Mouse (Mus musculus) embryonic facial prominence, embryonic 15.5 days (tissue): ENCODE data around the gene Rcl1. TPM values are rescaled to one million over a fixed set of nuclear protein-coding genes. Genes with fewer than 3 reads are reported as not detected.

Experiments
- ATAC-seq: fragments of 200-750 bp; cut with Nextera tagmentation; 2 replicates; pipeline ENCODE4 v1.8.0; 2017; ENCODE audit warnings: low read depth, moderate TSS enrichment; ENCODE audit not compliant: insufficient number of reproducible peaks, low FRiP score, low TSS enrichment
- H3K27ac ChIP-seq: fragments of 300-500 bp; sonication (generic); replicated peaks from 2 replicates; pipeline ENCODE4 v1.5.1; 2015; ENCODE audit warnings: mild to moderate bottlenecking, inconsistent platforms
- H3K27me3 ChIP-seq: fragments of 300-500 bp; sonication (generic); 2 replicates; pipeline ENCODE4 v1.6.1; 2015; ENCODE audit warnings: inconsistent platforms
- H3K36me3 ChIP-seq: fragments of 300-500 bp; sonication (generic); 2 replicates; pipeline ENCODE4 v1.6.1; 2015; ENCODE audit warnings: mild to moderate bottlenecking, inconsistent platforms
- H3K4me1 ChIP-seq: fragments of 300-500 bp; sonication (generic); 2 replicates; pipeline ENCODE4 v1.6.1; 2015; ENCODE audit warnings: inconsistent platforms
- H3K4me2 ChIP-seq: fragments of 300-500 bp; sonication (generic); replicated peaks from 2 replicates; pipeline ENCODE4 v1.6.1; 2015; ENCODE audit warnings: mild to moderate bottlenecking, inconsistent platforms
- H3K4me3 ChIP-seq: fragments of 300-500 bp; sonication (generic); replicated peaks from 2 replicates; pipeline ENCODE4 v1.5.1; 2015; ENCODE audit warnings: mild to moderate bottlenecking, inconsistent platforms
- H3K9ac ChIP-seq: fragments of 300-500 bp; sonication (generic); 2 replicates; pipeline ENCODE4 v1.6.1; 2015; ENCODE audit warnings: inconsistent platforms
- H3K9me3 ChIP-seq: fragments of 300-500 bp; sonication (generic); replicated peaks from 2 replicates; pipeline ENCODE4 v1.6.1; 2016; ENCODE audit warnings: inconsistent platforms
- WGBS: fragments of 180-500 bp; shearing (Covaris S2); methylation state at CpG from one replicate; pipeline ENCODE4 v1.1.7; 2015; 5-methylcytosine and 5-hydroxymethylcytosine counted together
- polyA plus RNA-seq: library from polyadenylated mRNA; unstranded; fragments of >200 nt; fragmentation: Nextera tagmentation; extraction: Ambion mirVana; gene quantifications from 2 replicates; pipeline ENCODE4 v1.2.1, GENCODE M21; 2015

Rcl1 gene
- polyA plus RNA-seq, result 47.1 and 48.3 TPM in 2 replicates

- H3K4me1 ChIP-seq, result peaks cover 13% of the 10 kb centered on the region
- peak within 1 kb of the TSS; percentile 82 for H3K27ac ChIP-seq
- peak; percentile 100 for ATAC-seq
- H3K36me3 ChIP-seq, result no peaks in the 10 kb centered on the region
- H3K4me3 ChIP-seq, result peak within 1 kb of the TSS; percentile 81
- H3K27me3 ChIP-seq, result no peaks in the 10 kb centered on the region
- peak within 1 kb of the TSS; percentile 64 for H3K9ac ChIP-seq
- under 1% methylated on average over 58 of the region's 58 CpGs for WGBS
- peak within 1 kb of the TSS; percentile 86 for H3K4me2 ChIP-seq
- H3K9me3 ChIP-seq, result no peaks in the 10 kb centered on the region
Measured at GRCm38 (mm10) chr19:29100874-29101542, at the start of gene Rcl1. Rcl1 (plus strand) TSS chr19:29101375.

GRCm38 (mm10) chr19:29052786-29053185 lies 48.4 kb upstream of the Rcl1 start:
- H3K27me3 ChIP-seq, result no peaks in the 10 kb centered on the region
- H3K4me1 ChIP-seq, result peaks cover 8% of the 10 kb centered on the region

GRCm38 (mm10) chr19:29054594-29054993 lies 46.6 kb upstream of the Rcl1 start:
- Histone ChIP-seq H3K27ac (no peak overlapping the region), H3K36me3 (no peaks in the 10 kb centered on the region), H3K9ac (no peak overlapping the region), H3K4me2 (no peak overlapping the region), H3K9me3 (no peaks in the 10 kb centered on the region), H3K27me3 (no peaks in the 10 kb centered on the region), H3K4me3 (no peak overlapping the region), H3K4me1 (no peaks in the 10 kb centered on the region)
- ATAC-seq, result no peak
- WGBS, result 47% methylated on average over 6 of the region's 6 CpGs

More at GRCm38 (mm10) chr19:29052786-29053185, 48.4 kb upstream of the Rcl1 start:
- no peak overlapping the region for H3K27ac ChIP-seq
- no peaks in the 10 kb centered on the region for H3K9me3 ChIP-seq
- no peak for ATAC-seq
- H3K4me2 ChIP-seq, result no peak overlapping the region
- H3K9ac ChIP-seq, result no peak overlapping the region
- no peak overlapping the region for H3K4me3 ChIP-seq
- WGBS, result 86% methylated on average over 12 of the region's 12 CpGs
- H3K36me3 ChIP-seq, result no peaks in the 10 kb centered on the region

GRCm38 (mm10) chr19:29055469-29055868 lies 45.7 kb upstream of the Rcl1 start:
- WGBS, result 87% methylated on average over 4 of the region's 4 CpGs
- Histone ChIP-seq H3K4me1 (peaks cover 5% of the 10 kb centered on the region; the same call in 1 of the 2 replicates), H3K4me3 (no peak overlapping the region), H3K9me3 (no peaks in the 10 kb centered on the region), H3K4me2 (no peak overlapping the region), H3K27ac (no peak overlapping the region), H3K27me3 (no peaks in the 10 kb centered on the region), H3K9ac (no peak overlapping the region), H3K36me3 (no peaks in the 10 kb centered on the region)
- ATAC-seq, result no peak

- Histone ChIP-seq H3K9me3 (no peaks in the 10 kb centered on the region), H3K27me3 (no peaks in the 10 kb centered on the region), H3K27ac (no peak overlapping the region), H3K4me2 (no peak overlapping the region), H3K9ac (no peak overlapping the region), H3K36me3 (no peaks in the 10 kb centered on the region), H3K4me1 (peaks cover 10% of the 10 kb centered on the region; the same call in 1 of the 2 replicates), H3K4me3 (no peak overlapping the region)
- no peak for ATAC-seq
- 82% methylated on average over 5 of the region's 5 CpGs for WGBS
Measured at GRCm38 (mm10) chr19:29058741-29059140, 42.4 kb upstream of the Rcl1 start.

GRCm38 (mm10) chr19:29059688-29060087 lies 41.5 kb upstream of the Rcl1 start:
- WGBS, result 80% methylated on average over 2 of the region's 2 CpGs
- Histone ChIP-seq H3K9ac (no peak overlapping the region), H3K27ac (no peak overlapping the region), H3K27me3 (no peaks in the 10 kb centered on the region), H3K4me3 (no peak overlapping the region), H3K9me3 (no peaks in the 10 kb centered on the region), H3K36me3 (no peaks in the 10 kb centered on the region), H3K4me1 (peaks cover 19% of the 10 kb centered on the region), H3K4me2 (no peak overlapping the region)
- no peak for ATAC-seq

GRCm38 (mm10) chr19:29060299-29060698 lies 40.9 kb upstream of the Rcl1 start:
- ATAC-seq, result no peak
- H3K9ac ChIP-seq, result no peak overlapping the region
- peaks cover 19% of the 10 kb centered on the region for H3K4me1 ChIP-seq
- no peaks in the 10 kb centered on the region for H3K27me3 ChIP-seq
- 11% methylated on average over 6 of the region's 6 CpGs for WGBS
- H3K36me3 ChIP-seq, result no peaks in the 10 kb centered on the region
- no peak overlapping the region for H3K4me2 ChIP-seq
- H3K4me3 ChIP-seq, result no peak overlapping the region
- H3K27ac ChIP-seq, result no peak overlapping the region
- no peaks in the 10 kb centered on the region for H3K9me3 ChIP-seq

GRCm38 (mm10) chr19:29063009-29063408 lies 38.2 kb upstream of the Rcl1 start:
- no peak overlapping the region for H3K4me3 ChIP-seq
- peaks cover 24% of the 10 kb centered on the region for H3K4me1 ChIP-seq
- no peak overlapping the region for H3K27ac ChIP-seq
- no peak overlapping the region for H3K4me2 ChIP-seq
- no peaks in the 10 kb centered on the region; the same call in 1 of the 2 replicates for H3K27me3 ChIP-seq
- H3K9me3 ChIP-seq, result no peaks in the 10 kb centered on the region
- no peaks in the 10 kb centered on the region for H3K36me3 ChIP-seq
- 76% methylated on average over 5 of the region's 5 CpGs for WGBS
- no peak for ATAC-seq
- H3K9ac ChIP-seq, result no peak overlapping the region

GRCm38 (mm10) chr19:29063577-29064363 lies 37.4 kb upstream of the Rcl1 start:
- H3K4me1 ChIP-seq, result peaks cover 24% of the 10 kb centered on the region
- ATAC-seq, result peak; percentile 46; the same call in 1 of the 2 replicates
- 12% methylated on average over 18 of the region's 18 CpGs for WGBS
- H3K36me3 ChIP-seq, result no peaks in the 10 kb centered on the region
- H3K4me3 ChIP-seq, result peak overlapping the region; percentile 19
- no peaks in the 10 kb centered on the region; the same call in 1 of the 2 replicates for H3K27me3 ChIP-seq
- H3K27ac ChIP-seq, result peak overlapping the region; percentile 48; the same call in 1 of the 2 replicates
- H3K4me2 ChIP-seq, result peak overlapping the region; percentile 37
- no peaks in the 10 kb centered on the region for H3K9me3 ChIP-seq
- no peak overlapping the region for H3K9ac ChIP-seq

- peaks cover 24% of the 10 kb centered on the region for H3K4me1 ChIP-seq
- H3K4me2 ChIP-seq, result peak overlapping the region; percentile 37
- peak overlapping the region; percentile 48; the same call in 1 of the 2 replicates for H3K27ac ChIP-seq
- no peaks in the 10 kb centered on the region for H3K36me3 ChIP-seq
- H3K9me3 ChIP-seq, result no peaks in the 10 kb centered on the region
- 54% methylated on average over 9 of the region's 9 CpGs for WGBS
- 0 out of 2 replicates have a peak, but pooled peaks have one; percentile 8 for ATAC-seq
- H3K4me3 ChIP-seq, result peak overlapping the region; percentile 19; the same call in 1 of the 2 replicates
- H3K9ac ChIP-seq, result no peak overlapping the region
- no peaks in the 10 kb centered on the region; the same call in 1 of the 2 replicates for H3K27me3 ChIP-seq
Measured at GRCm38 (mm10) chr19:29064451-29065102, 36.6 kb upstream of the Rcl1 start.

- peak overlapping the region; percentile 36 for H3K4me2 ChIP-seq
- no peaks in the 10 kb centered on the region; the same call in 1 of the 2 replicates for H3K27me3 ChIP-seq
- H3K36me3 ChIP-seq, result no peaks in the 10 kb centered on the region
- H3K9ac ChIP-seq, result no peak overlapping the region
- peaks cover 17% of the 10 kb centered on the region; the same call in 1 of the 2 replicates for H3K4me1 ChIP-seq
- 14% methylated on average over 11 of the region's 11 CpGs for WGBS
- no peak for ATAC-seq
- peak overlapping the region; percentile 27; the same call in 1 of the 2 replicates for H3K4me3 ChIP-seq
- no peak overlapping the region for H3K27ac ChIP-seq
- no peaks in the 10 kb centered on the region for H3K9me3 ChIP-seq
Measured at GRCm38 (mm10) chr19:29066981-29067471, 34.1 kb upstream of the Rcl1 start.
